Mouse (Mus musculus): ENCODE measurements around the gene Sowahb.

DNA sequence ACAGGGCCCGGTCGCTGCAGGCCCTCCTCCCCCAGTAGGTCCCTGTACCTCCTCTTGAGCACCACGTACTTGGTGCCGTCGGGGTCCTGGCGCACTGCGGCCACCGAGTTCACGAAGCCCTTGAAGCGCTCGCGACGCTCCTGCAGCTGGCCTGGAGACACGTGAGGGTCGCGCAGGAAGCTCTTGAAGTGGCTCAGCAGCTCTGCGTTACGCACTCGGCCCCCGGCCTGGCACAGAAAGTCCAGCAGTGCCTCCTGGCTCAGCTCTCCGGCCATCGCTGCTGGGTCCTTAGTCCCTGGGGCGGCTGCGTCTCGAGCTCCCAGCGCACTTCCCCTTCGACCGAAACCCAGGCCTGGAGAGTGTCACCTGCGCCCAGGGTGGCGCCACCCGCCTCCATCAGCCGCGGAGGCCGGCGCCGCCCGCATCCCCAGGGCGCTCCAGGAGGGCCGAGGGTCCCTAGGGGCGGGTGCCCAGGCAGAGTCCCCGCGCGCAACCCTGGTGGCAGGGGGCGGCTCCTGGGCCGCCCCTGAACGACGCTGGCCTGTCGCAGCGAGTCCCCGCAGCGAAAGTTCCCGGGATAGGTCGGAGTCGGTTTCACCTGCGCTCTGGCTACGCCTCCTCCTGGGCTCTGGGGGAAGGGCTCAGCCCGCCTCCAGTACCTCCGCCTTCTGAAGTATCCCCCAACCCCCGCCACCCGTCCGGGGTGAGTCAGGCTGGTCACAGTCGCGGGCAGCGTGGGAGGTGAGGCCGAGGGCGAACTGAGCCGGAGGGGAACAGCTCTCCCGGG, at the start of gene Sowahb:
- TF ChIP-seq MAX (IDR thresholded peaks at IDR 0.05) (no peak), CTCF (IDR thresholded peaks at IDR 0.05; ENCODE audit: control insufficient read depth, insufficient read depth, insufficient read length) (no peak), FOSL1 (IDR thresholded peaks at IDR 0.05; ENCODE audit: insufficient read depth, low read length, poor library complexity, severe bottlenecking) (no peak), USF1 (IDR thresholded peaks at IDR 0.05; ENCODE audit: low read depth) (no peak), CEBPB (IDR thresholded peaks at IDR 0.05; ENCODE audit: low read depth) (no peak)

Measured in C2C12 (cell line).